Mouse (Mus musculus): Measurements from ENCODE around the gene Pbx1.

DNA sequence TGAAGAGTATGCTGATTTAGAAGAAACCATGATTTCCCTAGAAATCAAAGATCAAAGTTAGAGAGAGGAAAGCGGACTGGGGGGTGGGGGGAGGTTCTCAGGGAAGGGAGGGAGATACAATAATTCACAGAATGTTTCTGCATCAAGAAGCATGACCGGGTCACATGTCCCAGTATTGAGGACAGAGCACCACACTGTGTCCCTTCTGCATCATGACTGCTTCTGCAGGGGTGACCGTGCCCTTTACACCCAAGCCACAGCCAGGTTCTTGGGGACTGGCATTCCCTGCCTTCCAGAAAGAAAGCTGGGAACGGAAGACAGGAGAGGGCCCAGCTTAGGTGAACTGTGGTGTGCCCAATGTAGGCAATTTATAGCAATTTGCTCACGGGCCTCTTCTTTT lies 207.9 kb downstream of the Pbx1 start:
- TF ChIP-seq MAFK (IDR thresholded peaks at IDR 0.05; ENCODE audit: insufficient read depth, low read depth, low read length) (no peak), HCFC1 (IDR thresholded peaks at IDR 0.05; ENCODE audit: borderline replicate concordance, insufficient read depth, low read length) (no peak), CHD2 (IDR thresholded peaks at IDR 0.05; ENCODE audit: low read depth, low read length) (no peak), ZNF384 (IDR thresholded peaks at IDR 0.05; ENCODE audit: low read depth, low read length) (no peak)

All from ES-E14 (cell line).